Mouse (Mus musculus) heart, embryonic 14.5 days (tissue): Measurements from ENCODE around the gene Pcid2. TPM values are rescaled to one million over a fixed set of nuclear protein-coding genes. Genes with fewer than 3 reads are reported as not detected.
A peak's percentile ranks its signal among the peaks of the same experiment; 100 is the strongest.

Source experiments
- ATAC-seq: fragments of 200-750 bp; cut with Nextera tagmentation; 2 replicates; pipeline ENCODE4 v1.8.0; 2017; ENCODE audit warnings: low read depth, moderate TSS enrichment; ENCODE audit not compliant: insufficient number of reproducible peaks, insufficient read depth, low FRiP score
- H3K27ac ChIP-seq, 2 experiments: fragments of 200-500 bp in 1 of 2; fragments of 300-500 bp in 1 of 2; sonication (generic) in 1 of 2; replicated peaks in 1 of 2; 2 replicates each; pipeline ENCODE4 v1.5.1; 2012 to 2014; ENCODE audit warnings: low read depth in 2 of 2, low read length in 2 of 2, control low read depth in 1 of 2, mild to moderate bottlenecking in 1 of 2, mixed read lengths in 1 of 2; ENCODE audit not compliant: control insufficient read depth in 1 of 2, insufficient read depth in 1 of 2
- H3K27me3 ChIP-seq: fragments of 300-500 bp; sonication (generic); 2 replicates; pipeline ENCODE4 v1.6.1; 2014; ENCODE audit warnings: mild to moderate bottlenecking, low read length, control low read depth; ENCODE audit not compliant: control insufficient read depth, insufficient read depth
- H3K36me3 ChIP-seq: fragments of 300-500 bp; sonication (generic); 2 replicates; pipeline ENCODE4 v1.6.1; 2014; ENCODE audit warnings: mild to moderate bottlenecking, control low read depth, low read length, mixed read lengths; ENCODE audit not compliant: control insufficient read depth, insufficient read depth
- H3K4me1 ChIP-seq, 2 experiments: fragments of 200-500 bp in 1 of 2; fragments of 300-500 bp in 1 of 2; sonication (generic) in 1 of 2; 2 replicates each; pipeline ENCODE4 v1.6.1; 2012 to 2014; ENCODE audit warnings: low read length in 2 of 2, control low read depth in 1 of 2, mixed read lengths in 1 of 2; ENCODE audit not compliant: control insufficient read depth in 2 of 2, insufficient read depth in 2 of 2
- H3K4me2 ChIP-seq: fragments of 300-500 bp; sonication (generic); 2 replicates; pipeline ENCODE4 v1.6.1; 2014; ENCODE audit warnings: mild to moderate bottlenecking, low read length
- H3K4me3 ChIP-seq, 2 experiments: fragments of 200-500 bp in 1 of 2; fragments of 300-500 bp in 1 of 2; sonication (generic) in 1 of 2; 2 replicates each; pipeline ENCODE4 v1.5.1; 2012 to 2014; ENCODE audit warnings: low read length in 2 of 2, mild to moderate bottlenecking in 2 of 2, control low read depth in 1 of 2, low read depth in 1 of 2, moderate library complexity in 1 of 2; ENCODE audit not compliant: control insufficient read depth in 1 of 2, insufficient read depth in 1 of 2
- H3K9ac ChIP-seq: fragments of 300-500 bp; sonication (generic); 2 replicates; pipeline ENCODE4 v1.6.1; 2014; ENCODE audit warnings: mild to moderate bottlenecking, low read length
- H3K9me3 ChIP-seq: fragments of 300-500 bp; sonication (generic); 2 replicates; pipeline ENCODE4 v1.6.1; 2016; ENCODE audit warnings: low read length, control low read depth; ENCODE audit not compliant: control insufficient read depth
- WGBS: fragments of 180-500 bp; shearing (Covaris S2); extraction: QIAGEN DNeasy Blood & Tissue Kit; methylation state at CpG from one replicate; pipeline ENCODE4 v1.1.7; 2014; 5-methylcytosine and 5-hydroxymethylcytosine counted together
- polyA plus RNA-seq: library from polyadenylated mRNA; unstranded; fragments of >200 nt; fragmentation: Nextera tagmentation; extraction: Ambion mirVana; gene quantifications from 2 replicates; pipeline ENCODE4 v1.2.1, GENCODE M21; 2014

Gene Pcid2
- polyA plus RNA-seq, 1 experiment from 2014 or later, result 23.2 TPM

DNA sequence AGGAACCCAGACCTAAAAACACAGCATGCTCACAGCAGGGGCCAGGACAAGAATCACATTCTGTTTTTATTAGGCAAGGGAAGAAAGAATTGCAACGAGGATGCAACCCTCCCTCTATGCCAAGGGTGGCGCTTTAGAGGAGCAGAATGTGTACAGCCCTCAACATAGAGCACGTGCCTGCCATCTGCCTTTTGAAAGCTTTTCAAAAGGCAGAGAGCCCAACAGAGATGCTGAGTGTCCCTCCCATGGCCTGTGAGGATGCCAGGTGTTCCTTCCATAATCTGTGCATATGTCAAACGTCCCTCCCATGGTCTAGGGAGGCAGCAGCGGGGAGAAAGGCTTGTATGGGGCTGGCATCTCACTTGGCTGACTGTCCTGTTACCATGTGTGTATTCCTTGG, 57.6 kb downstream of the Pcid2 start:
- H3K27ac ChIP-seq, result no peak overlapping the region
- no peaks in the 10 kb centered on the region for H3K27me3 ChIP-seq
- no peak overlapping the region for H3K4me2 ChIP-seq
- no peaks in the 10 kb centered on the region for H3K4me1 ChIP-seq
- H3K4me3 ChIP-seq, result no peak overlapping the region
- H3K36me3 ChIP-seq, result no peaks in the 10 kb centered on the region
- ATAC-seq, result no peak
- H3K9ac ChIP-seq, result no peak overlapping the region
- 0 out of 2 replicates have a peak, but pooled peaks cover 4% of the 10 kb centered on the region for H3K9me3 ChIP-seq
- 58% methylated on average over 5 of the region's 5 CpGs for WGBS

DNA sequence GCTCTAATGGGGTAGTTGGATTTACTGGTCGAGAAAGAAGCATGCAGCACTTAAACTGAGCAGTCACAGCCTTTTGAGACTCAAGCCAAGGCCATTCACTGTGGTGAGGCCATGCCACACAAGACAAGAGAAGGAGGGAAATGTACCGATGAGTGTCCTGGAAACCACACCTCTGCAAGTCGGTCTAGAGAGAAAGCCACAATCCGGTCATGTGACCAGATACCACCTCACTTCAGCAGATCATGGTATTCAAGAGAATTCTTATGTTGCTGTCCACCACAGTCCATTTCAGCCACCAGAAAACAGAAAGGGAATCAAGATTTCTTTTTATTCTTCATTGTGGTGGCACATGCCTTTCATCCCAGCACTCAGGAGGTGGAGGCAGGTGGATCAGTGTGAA, 63.8 kb downstream of the Pcid2 start:
- H3K9me3 ChIP-seq, result no peaks in the 10 kb centered on the region
- WGBS, result 79% methylated on average over 4 of the region's 4 CpGs
- no peaks in the 10 kb centered on the region for H3K36me3 ChIP-seq
- H3K27me3 ChIP-seq, result no peaks in the 10 kb centered on the region
- no peak overlapping the region for H3K9ac ChIP-seq
- no peak overlapping the region for H3K4me2 ChIP-seq
- ATAC-seq, result no peak
- H3K4me3 ChIP-seq, result no peak overlapping the region
- no peak overlapping the region for H3K27ac ChIP-seq
- H3K4me1 ChIP-seq, result peaks cover 16 to 19% of the 10 kb centered on the region in 2 experiments

DNA sequence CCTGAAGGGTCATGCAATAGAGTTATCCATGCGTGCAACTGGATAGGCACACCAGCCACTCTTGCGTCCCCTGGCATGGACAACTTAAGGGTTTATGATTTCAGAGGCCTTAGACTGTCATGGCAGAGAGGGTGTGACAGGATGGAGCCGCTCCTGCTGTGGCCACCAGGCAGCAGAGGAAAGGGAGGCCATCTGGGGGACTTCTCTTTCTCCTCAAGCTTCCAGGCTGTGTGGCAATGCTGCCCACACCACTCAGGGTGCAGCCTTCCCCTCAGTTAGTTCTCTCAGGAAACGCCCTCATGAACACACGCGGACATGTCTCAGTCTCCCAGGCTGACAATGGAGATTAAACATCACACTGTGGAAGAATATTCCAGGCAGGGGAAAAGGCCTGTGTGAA, 66.2 kb downstream of the Pcid2 start:
- Histone ChIP-seq H3K9me3 (no peaks in the 10 kb centered on the region), H3K9ac (no peak overlapping the region), H3K4me1 (peaks cover 21 to 24% of the 10 kb centered on the region in 2 experiments), H3K27me3 (no peaks in the 10 kb centered on the region), H3K27ac (no peak overlapping the region), H3K4me2 (no peak overlapping the region), H3K36me3 (no peaks in the 10 kb centered on the region), H3K4me3 (no peak overlapping the region)
- ATAC-seq, result no peak
- 65% methylated on average over 6 of the region's 6 CpGs for WGBS

DNA sequence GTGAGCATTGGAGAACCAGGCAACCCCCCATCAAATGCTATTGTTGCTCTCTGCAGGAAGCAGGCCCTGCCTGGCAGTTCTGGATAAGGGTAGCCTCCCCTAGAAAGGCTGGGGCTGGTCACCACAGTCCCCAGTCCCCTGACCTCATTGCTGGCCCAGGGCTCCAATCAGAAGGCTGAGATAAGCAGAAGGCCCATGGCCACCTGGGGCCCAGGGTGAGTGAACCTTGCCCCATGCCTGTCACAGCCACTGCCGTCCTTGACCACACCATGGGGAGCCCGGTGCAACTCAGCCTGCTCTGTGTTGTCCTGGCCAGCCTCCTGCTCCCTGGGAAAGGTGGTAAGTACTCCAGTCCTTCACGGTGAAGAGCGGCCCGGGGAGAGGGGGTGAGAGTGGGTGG, 67.7 kb downstream of the Pcid2 start:
- Histone ChIP-seq H3K9me3 (no peaks in the 10 kb centered on the region), H3K4me2 (no peak overlapping the region), H3K4me1 (peaks cover 21 to 24% of the 10 kb centered on the region in 2 experiments), H3K27ac (no peak overlapping the region), H3K27me3 (no peaks in the 10 kb centered on the region), H3K4me3 (no peak overlapping the region), H3K36me3 (no peaks in the 10 kb centered on the region), H3K9ac (peak overlapping the region; percentile 16; the same call in 1 of the 2 replicates)
- WGBS, result 8% methylated on average over 5 of the region's 5 CpGs
- ATAC-seq, result peak; percentile 22; the same call in 1 of the 2 replicates

DNA sequence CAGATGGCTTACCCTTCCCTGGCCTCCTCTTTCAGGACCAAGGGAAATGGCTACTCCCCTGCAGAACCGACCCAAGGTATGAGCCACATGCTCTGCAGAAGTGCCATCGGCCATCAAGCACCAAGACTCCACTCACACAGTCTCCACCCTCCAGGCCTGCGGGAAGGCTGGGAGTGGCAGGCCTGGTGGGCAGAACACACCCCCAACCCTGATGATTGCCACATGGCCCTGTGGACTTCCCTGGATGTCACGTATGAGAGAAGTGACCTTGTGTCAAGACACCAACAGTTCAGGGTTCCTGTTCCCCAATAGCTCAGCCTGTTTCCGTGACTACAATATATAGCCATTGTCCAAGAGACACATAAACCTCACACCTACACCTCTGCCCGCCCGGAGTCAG, 68.2 kb downstream of the Pcid2 start, which contains the start of gene F10:
TSS of gene F10 (plus strand) at position 294 of the 400 bp plus-strand sequence.
- ATAC-seq, result peak; percentile 44
- Histone ChIP-seq H3K36me3 (no peaks in the 10 kb centered on the region), H3K9me3 (no peaks in the 10 kb centered on the region), H3K9ac (peak within 1 kb of the TSS; percentile 16; the same call in 1 of the 2 replicates), H3K4me2 (no peak within 1 kb of the TSS), H3K27ac (peak within 1 kb of the TSS; percentile 34 to 67; a peak in 3 of 4 replicates), H3K27me3 (no peaks in the 10 kb centered on the region), H3K4me1 (peaks cover 21 to 24% of the 10 kb centered on the region in 2 experiments), H3K4me3 (no peak within 1 kb of the TSS)
- WGBS, result 57% methylated on average over 7 of the region's 7 CpGs

DNA sequence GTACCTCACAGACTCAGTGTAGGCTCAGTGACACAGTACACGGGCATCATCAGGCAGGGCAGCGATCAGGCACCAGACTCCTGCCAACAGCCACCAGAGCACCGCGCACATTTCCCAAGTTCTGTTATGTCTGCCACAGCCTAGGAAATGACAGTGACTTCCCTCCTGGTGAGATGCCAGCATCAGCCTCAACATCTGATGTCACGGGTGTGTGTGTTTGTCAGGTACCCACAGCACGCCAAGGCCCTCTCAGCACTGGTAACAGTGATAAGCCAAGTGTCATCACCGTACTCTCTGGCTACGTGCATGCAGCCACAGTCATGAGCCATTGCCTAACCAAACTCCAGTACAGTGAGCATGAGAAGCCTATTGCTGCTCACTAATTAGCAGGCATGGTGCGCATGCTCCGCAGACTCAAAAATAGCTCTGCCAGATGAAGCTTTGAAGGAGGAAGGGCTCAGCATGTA, 68.9 kb downstream of the Pcid2 start:
- H3K27ac ChIP-seq, result peak overlapping the region; percentile 34 to 67; a peak in 3 of 4 replicates
- no peaks in the 10 kb centered on the region for H3K36me3 ChIP-seq
- H3K9ac ChIP-seq, result 0 out of 2 replicates have a peak overlapping the region, but pooled peaks have one; percentile 1
- peak; percentile 20; the same call in 1 of the 2 replicates for ATAC-seq
- H3K9me3 ChIP-seq, result no peaks in the 10 kb centered on the region
- no peak overlapping the region for H3K4me2 ChIP-seq
- H3K4me1 ChIP-seq, result peaks cover 21 to 24% of the 10 kb centered on the region in 2 experiments
- 51% methylated on average over 10 of the region's 10 CpGs for WGBS
- H3K27me3 ChIP-seq, result no peaks in the 10 kb centered on the region
- no peak overlapping the region for H3K4me3 ChIP-seq

DNA sequence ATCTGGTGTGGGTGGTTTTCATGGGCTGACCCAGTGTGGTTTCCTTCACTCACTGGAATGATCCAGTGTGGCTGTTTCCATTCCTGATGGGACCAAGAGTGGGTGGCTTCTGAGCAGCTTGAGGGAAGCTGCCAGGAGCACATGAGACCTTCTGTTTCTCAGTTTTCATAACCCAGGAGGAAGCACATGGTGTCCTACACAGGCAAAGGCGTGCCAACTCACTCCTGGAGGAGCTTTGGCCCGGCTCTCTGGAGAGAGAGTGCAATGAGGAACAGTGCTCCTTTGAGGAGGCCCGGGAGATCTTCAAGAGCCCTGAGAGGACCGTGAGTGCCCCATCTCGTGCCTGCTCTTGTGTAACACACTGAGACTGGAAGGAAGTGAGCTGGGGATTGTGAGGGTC, 76.8 kb downstream of the Pcid2 start:
- H3K4me3 ChIP-seq, result no peak overlapping the region
- ATAC-seq, result no peak
- WGBS, result 71% methylated on average over 5 of the region's 5 CpGs

DNA sequence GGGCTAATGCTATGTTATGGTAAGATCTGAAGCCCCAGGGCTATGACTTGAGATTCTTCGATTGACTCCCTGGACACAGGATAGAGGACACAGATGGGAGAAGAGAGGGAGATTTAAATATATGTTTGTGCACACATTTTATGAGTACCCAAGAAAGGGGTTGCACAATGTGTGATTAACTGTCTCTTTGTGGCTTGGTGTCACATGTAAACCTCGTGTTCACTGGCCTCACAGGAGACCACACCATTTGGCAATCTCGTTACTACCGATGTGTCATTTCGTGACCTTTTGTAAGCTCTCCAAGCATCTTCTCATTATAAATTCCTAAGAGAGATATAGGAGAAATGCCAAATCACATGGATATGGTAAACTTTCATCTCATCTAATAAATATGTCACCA, 77.6 kb downstream of the Pcid2 start:
- H3K4me1 ChIP-seq, result no peaks in the 10 kb centered on the region
- ATAC-seq, result no peak
- no peak overlapping the region for H3K4me3 ChIP-seq
- 87% methylated on average over 5 of the region's 5 CpGs for WGBS
- H3K36me3 ChIP-seq, result no peaks in the 10 kb centered on the region
- H3K27ac ChIP-seq, result no peak overlapping the region
- no peak overlapping the region for H3K4me2 ChIP-seq
- H3K27me3 ChIP-seq, result no peaks in the 10 kb centered on the region
- no peak overlapping the region for H3K9ac ChIP-seq
- H3K9me3 ChIP-seq, result no peaks in the 10 kb centered on the region

More for the DNA sequence above, 76.8 kb downstream of the Pcid2 start:
- Histone ChIP-seq H3K27me3 (no peaks in the 10 kb centered on the region), H3K27ac (no peak overlapping the region), H3K9ac (no peak overlapping the region), H3K4me1 (no peaks in the 10 kb centered on the region), H3K36me3 (no peaks in the 10 kb centered on the region), H3K4me2 (no peak overlapping the region), H3K9me3 (no peaks in the 10 kb centered on the region)
